Mouse (Mus musculus) E14TG2a.4 (cell line): Measurements from ENCODE around the gene Nrde2.

ENCODE experiments used
- CTCF ChIP-seq: conservative IDR thresholded peaks from 2 replicates; pipeline ENCODE4 v1.5.1; 2014; ENCODE audit warnings: low read length
- NANOG ChIP-seq: IDR thresholded peaks from 2 replicates; pipeline ENCODE4 v1.6.1; 2014; ENCODE audit warnings: borderline replicate concordance, low read length, mixed read lengths
- POU5F1 ChIP-seq: IDR thresholded peaks from 2 replicates; pipeline ENCODE4 v1.6.1; 2014; ENCODE audit warnings: low read length, borderline replicate concordance

- no peak for TF ChIP-seq CTCF
- no peak for TF ChIP-seq NANOG
- no peak for TF ChIP-seq POU5F1
Measured at GRCm38 (mm10) chr12:100134395-100134936, 25.0 kb downstream of the Nrde2 start.
